Mouse (Mus musculus) heart, adult 9 months (tissue): ENCODE data around the gene Scgb1b27.
A peak's percentile ranks its signal among the peaks of the same experiment; 100 is the strongest.
"Not testable (repeated sequence)": the region's sequence is repeated elsewhere in the genome, so short reads cannot be mapped to it uniquely, and the experiment has no call there.

Experiments used
- DNase-seq, 2 experiments: peaks; one replicate each; pipeline ENCODE4 v3.0.0; 2022; ENCODE audit warnings: low spot score in 2 of 2

Gene Scgb1b27

DNA sequence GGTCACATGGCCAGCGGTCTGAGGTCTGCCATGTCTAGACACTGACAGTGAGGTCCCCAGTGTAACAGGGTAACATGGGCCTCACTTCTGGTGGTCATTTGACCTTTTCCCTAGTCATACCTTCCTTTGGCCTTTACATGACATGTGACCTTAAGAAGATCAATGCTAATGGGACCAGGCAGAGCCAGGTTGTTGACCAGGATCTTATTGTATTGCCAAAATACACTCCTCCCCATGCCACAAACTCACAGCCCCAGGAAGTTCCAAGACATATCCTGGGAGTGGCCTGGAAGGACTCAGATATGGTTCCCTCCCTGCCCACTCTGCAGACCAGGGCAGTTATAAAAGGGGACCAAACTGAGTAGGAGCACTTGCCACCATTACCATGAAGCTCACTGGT is at the start of gene Scgb1b27:
TSS of gene Scgb1b27 (plus strand) at position 301 of the 400 bp plus-strand sequence.
- not testable (repeated sequence) for DNase-seq

DNA sequence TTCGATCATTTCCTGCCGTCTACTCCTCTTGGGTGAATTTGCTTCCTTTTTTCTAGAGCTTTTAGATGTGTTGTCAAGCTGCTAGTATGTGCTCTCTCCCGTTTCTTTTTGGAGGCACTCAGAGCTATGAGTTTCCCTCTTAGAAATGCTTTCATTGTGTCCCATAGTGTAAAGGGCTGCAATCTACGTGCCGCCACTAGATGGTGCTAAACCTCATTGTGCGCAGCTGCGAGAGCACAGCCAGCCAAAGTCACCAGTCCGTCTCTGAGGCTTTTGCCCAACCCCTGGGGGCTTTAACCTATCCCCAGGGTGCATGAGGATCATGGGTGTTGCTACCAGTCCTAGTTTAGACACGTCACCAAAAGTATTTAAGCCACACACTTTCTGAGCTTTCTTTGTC is 39.0 kb upstream of the Scgb1b27 start:
- DNase-seq: peak in 1 of 2 experiments; percentile 9

DNA sequence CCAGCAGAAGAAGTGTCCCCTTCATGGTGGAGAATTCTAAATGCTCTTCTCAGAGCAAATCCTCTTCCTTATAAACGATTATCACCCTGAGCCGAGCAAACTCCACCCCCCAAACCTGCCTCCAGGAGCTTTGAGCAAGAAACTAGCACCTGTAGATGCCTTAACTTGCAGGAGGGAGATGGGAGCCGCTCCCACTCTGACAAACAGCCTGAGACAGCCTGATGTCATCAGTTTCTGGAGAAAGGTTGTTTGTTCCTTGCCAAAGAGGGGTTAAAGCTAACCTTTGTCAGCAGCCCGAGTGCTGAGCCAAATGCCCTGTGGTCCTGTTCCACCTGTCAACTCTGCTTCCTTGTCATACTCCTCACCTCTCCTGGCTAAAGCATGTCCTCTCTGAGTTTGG is 7.4 kb upstream of the Scgb1b27 start, which contains the start of gene Scgb2b27:
TSS of gene Scgb2b27 (minus strand) at position 101 of the 400 bp plus-strand sequence.
- DNase-seq: no peak

DNA sequence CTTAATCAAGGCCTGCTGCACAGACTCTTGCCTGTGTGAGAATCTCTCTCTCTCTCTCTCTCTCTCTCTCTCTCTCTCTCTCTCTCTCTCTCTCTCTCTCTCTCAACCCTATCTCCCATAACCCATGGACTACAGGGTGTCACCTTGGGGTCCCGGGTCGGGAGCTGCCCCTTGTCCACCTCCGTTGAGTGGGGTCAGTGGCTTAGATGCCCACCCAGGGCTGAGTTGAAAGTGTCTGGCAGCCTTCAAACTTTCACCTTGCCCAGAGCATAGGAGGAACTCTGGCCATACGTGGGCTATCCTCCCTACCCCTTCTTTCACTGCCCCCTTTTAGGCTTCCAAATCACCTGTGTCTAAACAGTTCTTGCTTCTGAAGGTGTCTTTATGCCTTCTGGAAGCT is 4.4 kb downstream of the Scgb1b27 start:
- DNase-seq: no peak

DNA sequence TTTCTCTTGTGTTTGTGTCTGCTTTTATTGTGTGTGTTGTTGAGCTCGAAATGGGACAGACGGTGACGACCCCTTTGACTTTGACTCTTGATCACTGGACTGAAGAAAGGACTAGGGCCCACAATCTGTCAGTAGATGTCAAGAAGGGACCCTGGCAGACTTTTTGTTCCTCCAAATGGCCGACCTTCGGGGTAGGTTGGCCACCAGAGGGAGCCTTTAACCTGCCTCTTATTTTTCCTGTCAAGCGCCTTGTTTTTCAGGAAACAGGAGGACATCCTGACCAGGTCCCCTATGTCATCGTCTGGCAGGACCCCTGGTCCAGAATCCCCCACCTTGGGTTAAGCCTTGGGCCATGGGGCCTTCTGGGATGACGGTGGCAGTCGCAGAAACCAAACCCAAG is 5.9 kb downstream of the Scgb1b27 start:
- not testable (repeated sequence) for DNase-seq

DNA sequence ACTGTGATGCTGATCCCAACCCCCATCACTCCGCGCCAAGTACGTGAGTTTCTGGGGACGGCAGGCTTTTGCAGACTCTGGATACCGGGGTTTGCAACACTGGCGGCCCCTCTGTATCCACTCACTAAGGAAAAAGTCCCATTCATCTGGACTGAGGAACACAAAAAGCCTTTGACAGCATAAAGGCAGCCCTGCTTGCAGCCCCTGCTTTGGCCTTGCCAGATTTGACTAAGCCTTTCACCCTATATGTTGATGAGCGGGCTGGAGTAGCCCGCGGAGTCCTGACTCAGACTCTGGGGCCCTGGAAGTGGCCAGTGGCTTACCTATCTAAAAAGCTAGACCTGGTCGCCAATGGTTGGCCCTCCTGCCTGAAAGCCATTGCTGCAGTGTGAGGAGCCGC is 8.7 kb downstream of the Scgb1b27 start:
- no peak for DNase-seq

DNA sequence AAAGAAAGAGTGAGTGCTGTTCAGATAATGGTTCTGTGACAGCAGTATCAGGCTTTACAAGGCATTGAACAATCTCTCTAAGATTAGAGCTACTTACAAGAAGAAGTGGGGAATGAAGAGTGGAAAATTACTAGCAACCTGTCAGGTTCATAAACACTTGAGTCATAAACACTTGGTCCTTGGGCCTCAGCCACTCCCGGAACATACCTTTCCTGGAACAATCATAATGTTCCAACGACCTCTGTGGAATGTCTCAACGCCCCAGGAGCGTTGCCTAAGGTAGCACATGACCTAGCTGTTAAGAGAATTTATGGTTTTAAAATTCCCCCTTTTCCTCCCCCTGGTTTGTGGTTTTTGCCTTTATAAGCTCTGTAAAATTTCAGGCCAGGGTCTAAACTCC is 13.3 kb downstream of the Scgb1b27 start:
- not testable (repeated sequence) for DNase-seq

DNA sequence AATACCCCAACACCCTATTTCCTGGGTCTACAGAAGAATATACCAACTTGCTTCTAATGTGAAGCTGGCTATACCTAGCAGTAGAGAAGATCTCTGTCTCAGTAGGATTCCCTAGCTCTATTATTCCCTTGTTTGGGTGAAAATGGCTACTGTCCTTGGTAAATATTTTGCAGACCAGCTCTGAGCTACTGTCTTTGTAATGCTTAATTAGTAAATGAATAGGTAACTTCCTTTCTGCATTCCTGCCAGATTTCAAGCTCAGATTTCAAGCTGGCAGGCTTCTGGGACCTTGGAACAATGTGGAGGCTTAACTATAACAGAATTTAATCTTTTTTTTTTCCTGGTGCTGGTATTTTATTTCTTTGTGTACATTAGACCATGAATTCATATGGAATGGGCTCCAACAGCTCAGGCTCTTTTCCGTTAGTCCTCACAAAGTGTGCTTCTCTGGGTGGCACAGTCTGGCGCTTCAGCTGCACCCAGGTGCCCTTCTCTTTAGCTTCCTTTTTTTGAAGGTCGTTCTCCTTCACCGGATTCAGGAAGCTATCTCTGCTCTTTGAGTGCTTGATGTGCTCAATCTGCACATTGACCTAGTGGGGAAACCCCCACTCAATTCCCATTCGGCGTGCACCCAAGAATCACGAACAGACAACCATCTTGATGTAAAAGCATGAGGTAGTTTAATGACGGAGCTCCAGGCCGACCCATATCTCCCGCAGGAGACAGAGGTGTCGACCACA is 15.0 kb downstream of the Scgb1b27 start:
- DNase-seq: not testable (repeated sequence)

DNA sequence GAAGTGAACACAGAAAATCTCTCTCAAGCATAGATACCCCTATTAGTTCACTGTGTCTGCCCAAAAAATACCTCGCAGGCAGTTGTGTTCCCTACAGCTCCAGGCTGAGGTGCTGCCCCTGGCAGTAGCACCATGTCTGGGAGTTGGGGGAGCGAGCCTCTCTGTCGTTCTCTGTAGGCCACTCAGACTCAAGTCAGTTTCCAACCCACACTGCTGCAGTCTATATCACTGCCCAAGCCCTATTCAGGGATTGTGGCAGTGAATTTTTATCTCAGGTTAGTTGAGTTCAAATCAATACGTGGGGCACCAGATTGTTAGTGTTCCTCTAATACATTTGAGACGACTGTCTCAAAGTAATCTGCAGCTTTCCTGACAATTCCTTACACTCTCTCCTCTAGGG is 46.8 kb downstream of the Scgb1b27 start:
- not testable (repeated sequence) for DNase-seq
